Mouse (Mus musculus): ENCODE measurements around the gene Htr5b. TPM values are rescaled to one million over a fixed set of nuclear protein-coding genes. Genes with fewer than 3 reads are reported as not detected.

Htr5b gene
- polyA plus RNA-seq, 1 experiment = not detected

DNA sequence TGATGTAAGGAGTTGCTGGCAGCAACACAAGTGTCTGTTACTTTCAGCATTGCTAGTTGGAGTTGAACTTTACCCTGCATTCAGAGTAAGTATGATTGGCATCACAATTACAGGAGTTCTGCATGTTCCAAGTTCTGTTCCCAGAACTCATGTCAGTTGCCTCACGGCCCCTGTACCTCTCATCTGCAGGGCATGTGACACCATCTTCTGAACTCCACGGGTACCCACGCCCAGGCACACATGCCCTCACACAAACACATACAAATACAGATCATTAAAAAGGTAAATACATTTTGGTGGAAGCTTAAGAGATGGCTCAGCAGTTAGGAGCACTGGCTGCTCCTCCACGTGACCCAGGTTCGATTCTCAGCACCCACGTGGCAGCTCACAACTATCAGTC is 41.5 kb downstream of the Htr5b start:
- DNase-seq (ENCODE audit: low spot score) = no peak

DNA sequence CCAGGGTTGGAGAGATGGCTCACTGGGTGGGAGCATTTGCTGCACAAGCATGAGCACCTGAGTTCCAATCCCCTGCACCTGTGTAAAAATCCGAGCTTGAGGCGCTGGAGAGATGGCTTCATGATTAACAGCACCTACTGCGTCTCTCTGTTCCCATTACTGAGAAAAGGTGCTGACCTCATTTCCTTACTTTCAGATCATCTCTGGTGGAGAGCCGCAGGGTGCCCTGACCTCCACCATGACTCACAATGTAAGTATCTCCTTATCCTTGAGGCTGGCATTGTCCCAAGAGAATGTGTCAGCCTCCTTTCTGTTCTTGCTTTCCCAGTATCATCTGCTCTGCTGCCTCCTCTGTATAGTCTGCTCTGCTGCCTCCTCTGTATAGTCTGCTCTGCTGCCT is 45.2 kb downstream of the Htr5b start:
- DNase-seq (ENCODE audit: low spot score) = no peak

DNA sequence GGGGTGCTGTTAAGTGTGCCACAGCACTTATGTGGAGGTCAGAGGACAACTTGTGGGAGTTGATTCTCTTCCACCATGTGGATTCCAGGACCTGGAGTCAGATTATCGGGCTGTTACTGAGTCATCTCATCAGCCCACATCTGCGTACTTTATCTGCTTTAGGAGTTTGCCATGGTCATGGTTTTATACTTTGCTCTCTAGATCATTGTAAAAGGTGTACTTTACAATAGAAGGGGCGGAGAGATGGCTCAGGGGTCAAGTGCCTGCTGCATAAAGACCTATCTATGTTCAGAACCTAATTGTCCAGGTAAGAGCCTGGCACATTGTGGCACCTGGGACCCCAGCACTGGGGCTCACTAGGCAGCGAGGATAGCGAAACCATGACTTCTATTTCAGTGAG is 48.9 kb downstream of the Htr5b start:
- DNase-seq (ENCODE audit: low spot score) = no peak

DNA sequence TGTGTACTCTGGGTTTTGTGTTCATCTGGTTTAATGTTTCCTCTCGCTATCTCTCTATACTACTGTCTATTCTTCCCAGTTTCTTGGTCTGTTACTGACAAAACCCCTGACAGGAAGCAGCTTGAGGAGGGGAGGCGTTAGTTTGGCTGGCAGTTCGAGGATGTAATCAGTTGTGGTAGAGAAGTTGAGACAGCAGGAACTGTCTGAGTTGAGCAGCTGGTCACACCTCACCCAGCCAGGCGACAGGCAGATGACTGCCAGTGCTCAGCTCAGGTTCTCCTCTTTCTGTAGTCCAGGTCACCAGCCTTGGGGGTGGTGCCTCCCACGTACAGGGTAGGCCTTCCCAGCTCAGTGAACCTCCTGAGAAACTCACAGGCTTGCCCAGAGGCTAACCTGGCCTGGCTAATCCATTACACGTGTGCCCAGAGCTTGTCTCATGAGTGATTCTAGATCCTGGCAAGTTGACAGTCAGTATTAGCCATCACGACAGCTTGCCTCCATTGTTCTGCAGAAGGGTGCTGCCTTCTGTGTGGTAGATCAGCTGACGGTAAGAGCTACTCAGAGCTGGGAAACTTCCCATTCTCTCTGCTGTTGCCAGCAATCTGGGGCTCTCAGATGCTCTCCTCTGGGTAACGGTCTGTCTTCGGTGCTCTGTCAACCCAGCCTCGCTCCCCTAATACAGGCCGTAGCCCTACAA is 49.8 kb downstream of the Htr5b start:
- DNase-seq (ENCODE audit: low spot score) = no peak

DNA sequence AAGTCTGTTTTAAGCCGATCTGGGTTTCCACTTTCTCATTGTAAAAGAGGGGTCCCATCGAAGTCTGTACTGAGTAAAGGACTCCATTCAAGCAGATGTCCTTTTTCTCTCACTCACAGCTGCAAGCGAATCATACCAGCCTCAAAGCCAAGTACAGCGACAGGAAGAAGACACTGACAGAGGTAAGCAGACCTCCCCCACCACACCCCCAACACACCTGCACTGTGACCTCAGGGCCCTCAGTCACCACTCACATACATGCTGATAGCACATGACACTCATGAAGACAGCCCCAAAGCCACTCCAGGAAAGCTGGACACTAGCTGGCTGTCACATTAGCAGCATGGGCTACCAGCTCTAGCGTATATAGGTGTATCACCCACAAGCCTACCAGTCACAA is 50.5 kb downstream of the Htr5b start:
- DNase-seq (ENCODE audit: low spot score) = no peak

DNA sequence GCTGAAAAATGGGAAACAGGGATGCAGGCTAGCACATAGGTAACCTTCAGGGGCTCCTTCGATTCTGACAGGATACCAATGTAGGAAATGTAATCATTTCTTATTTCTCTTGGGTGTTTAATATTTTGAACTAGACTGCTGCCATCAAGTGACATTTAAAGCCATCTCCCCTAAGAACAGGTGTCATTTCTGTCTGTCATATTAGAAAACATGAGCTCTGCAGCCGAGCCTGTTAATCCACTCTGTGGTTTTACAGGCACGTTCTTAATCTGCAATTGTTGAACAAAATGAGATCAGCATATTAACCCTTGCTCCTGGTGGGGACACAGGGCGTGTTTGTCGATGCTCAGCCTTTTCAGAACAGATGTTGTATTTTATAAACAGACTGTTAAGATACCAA is 56.8 kb downstream of the Htr5b start:
- DNase-seq (ENCODE audit: low spot score) = no peak

DNA sequence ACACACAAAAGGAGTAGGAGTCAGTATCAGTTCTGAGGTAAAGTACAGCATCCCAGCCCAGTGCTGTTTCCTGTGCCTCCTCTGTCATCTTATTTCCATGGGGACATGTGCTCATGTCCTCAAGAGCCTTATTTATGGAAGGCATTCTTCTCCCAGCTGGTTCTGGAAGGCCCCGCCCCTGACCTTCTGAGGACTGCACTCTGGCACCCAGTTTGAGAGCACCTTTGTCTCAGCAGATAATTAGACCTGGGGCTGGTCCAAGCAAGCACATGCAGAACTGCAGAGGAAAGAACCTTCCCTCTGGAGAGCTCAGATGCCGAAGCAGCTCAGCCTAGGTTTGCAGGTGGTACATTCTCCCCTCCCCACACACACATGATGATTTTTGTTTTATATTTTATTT is 60.0 kb downstream of the Htr5b start:
- DNase-seq (ENCODE audit: low spot score) = no peak

DNA sequence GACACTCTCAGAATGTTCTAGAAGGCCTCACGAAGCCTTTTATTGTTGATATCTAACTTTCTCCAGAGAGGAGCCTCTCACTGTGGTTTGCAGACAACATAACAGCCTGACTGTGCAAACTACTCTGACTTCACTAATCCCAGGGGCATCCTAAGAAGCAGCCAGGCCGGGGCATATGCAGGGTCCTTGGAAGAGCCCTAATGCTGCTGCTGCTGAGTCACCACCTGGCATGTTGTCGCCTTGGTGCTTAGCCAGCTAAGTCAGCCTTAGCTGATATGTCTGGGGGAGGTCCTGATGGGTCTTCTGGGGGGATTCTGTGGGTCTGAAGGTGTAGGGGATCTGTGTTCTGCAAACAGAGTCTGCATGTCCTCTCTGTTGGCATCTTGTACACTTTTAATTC is 62.0 kb downstream of the Htr5b start:
- no peak for DNase-seq (ENCODE audit: low spot score)

DNA sequence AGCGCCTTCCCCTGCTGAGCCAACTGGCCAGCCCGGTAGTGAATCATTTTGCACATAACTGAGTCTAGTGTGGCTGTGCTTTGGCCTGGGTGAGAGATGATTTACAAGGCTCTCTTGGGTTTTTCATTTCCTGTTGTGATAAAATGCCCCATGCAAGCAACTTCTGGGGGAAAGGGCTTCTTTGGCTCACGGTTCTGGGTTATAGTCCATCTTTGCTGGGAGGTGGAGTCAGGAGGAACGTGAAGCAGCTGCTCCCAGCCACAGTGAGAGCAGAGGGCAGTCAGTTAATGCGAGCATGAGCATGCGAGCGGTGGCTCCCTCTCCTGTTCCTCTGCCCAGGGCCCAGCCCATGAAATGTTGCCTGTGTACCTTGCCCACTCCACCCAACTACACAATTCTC is 64.5 kb downstream of the Htr5b start:
- DNase-seq (ENCODE audit: low spot score) = no peak

DNA sequence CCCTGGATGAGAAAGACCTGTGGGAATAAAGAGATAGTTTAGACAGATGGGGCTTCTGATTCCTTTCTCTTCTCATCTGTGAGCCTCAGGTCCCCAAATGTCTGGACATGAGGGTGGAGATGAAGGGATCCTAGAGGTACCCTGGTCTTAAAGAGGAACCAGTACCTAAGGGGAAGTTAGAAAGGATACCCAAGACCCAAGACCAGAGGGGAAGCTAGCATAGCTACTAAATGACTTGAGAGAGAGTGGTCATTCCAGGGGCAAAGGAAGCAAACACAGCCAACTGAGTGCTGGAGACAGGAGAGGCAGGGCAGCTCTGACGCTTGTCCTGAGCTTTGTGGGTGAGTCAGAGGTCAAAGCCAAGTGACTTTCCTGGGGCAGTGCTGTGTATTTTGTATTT is 65.6 kb downstream of the Htr5b start:
- DNase-seq (ENCODE audit: low spot score) = no peak

DNA sequence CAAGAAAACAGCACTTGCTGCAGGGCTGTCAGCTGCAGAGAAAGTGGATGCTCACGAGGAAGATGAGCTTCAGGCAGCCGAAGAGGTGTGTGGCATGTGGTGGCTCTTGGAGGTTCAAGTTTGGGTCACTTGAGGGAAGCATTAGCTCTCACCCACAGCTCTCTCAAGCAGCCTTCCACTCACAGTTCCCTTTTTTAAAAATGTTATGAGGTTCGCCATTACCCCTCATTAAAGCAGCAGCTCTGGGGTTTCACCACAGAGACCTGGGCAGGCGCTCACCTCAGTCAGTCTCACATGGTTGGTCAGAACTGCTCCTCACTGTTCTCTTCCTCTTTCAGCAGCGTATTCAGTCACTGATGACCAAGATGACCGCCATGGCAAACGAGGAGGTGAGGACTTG is 66.4 kb downstream of the Htr5b start:
- DNase-seq (ENCODE audit: low spot score) = no peak

DNA sequence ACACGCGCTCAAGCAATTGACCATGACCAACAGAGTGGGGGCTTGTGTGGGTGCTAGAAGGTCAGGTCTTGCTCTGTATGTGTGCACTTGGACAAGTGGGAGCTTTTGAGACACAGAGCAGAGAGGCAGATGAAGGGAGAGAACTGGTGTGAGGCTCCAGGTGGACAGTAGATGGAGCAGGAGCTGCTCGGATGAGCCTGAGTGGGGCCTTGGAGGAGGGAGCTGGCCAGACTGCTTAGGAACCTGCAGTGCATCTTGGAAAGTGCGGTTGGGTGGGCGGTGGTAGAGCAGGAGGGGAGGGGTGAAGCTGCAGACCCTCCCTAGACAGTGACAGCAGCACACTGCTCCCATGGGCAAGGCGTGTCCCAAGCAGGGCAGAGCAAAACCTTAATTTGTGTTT is 68.2 kb downstream of the Htr5b start:
- DNase-seq (ENCODE audit: low spot score) = no peak

Other genes with a start within 250 kb of the Htr5b start
- gene Insig2, start 195.9 kb downstream of the Htr5b start, polyA plus RNA-seq (2012; rRNA removed) = 34.3 and 44.6 TPM in 2 replicates
- gene Ccdc93, start 97.4 kb downstream of the Htr5b start, polyA plus RNA-seq (2012; rRNA removed) = 10.2 and 11.2 TPM in 2 replicates
- gene Ddx18, start 39.5 kb upstream of the Htr5b start, polyA plus RNA-seq (2012; rRNA removed) = 40.4 and 43.0 TPM in 2 replicates

Data from urinary bladder, adult 2 months (tissue).